Mouse (Mus musculus): ENCODE data around the gene Nyx. TPM values are rescaled to one million over a fixed set of nuclear protein-coding genes. Genes with fewer than 3 reads are reported as not detected.

The Nyx gene
- polyA plus RNA-seq, 1 experiment from 2014 or later = 0.08 TPM

GRCm38 (mm10) chrX:13490941-13491340, 25.0 kb downstream of the Nyx start:
- no peak overlapping the region for H3K9ac ChIP-seq
- H3K4me3 ChIP-seq (replicated peaks) = no peak overlapping the region
- no peaks in the 10 kb centered on the region; the same call in none of the 2 replicates for H3K27me3 ChIP-seq
- 69% methylated on average over 3 of the region's 3 CpGs for WGBS
- H3K27ac ChIP-seq (replicated peaks) = no peak overlapping the region
- H3K4me1 ChIP-seq = no peaks in the 10 kb centered on the region
- ATAC-seq (ENCODE audit: insufficient number of reproducible peaks, low FRiP score, low TSS enrichment, low read depth) = no peak
- no peaks in the 10 kb centered on the region for H3K36me3 ChIP-seq
- H3K4me2 ChIP-seq (replicated peaks) = no peak overlapping the region
- no peaks in the 10 kb centered on the region for H3K9me3 ChIP-seq (replicated peaks)

GRCm38 (mm10) chrX:13492922-13493321, 27.0 kb downstream of the Nyx start:
- no peak overlapping the region for H3K27ac ChIP-seq (replicated peaks)
- no peaks in the 10 kb centered on the region for H3K4me1 ChIP-seq
- H3K27me3 ChIP-seq = no peaks in the 10 kb centered on the region; the same call in 1 of the 2 replicates
- no peaks in the 10 kb centered on the region for H3K9me3 ChIP-seq (replicated peaks)
- H3K4me2 ChIP-seq (replicated peaks) = no peak overlapping the region
- ATAC-seq (ENCODE audit: insufficient number of reproducible peaks, low FRiP score, low TSS enrichment, low read depth) = no peak
- H3K9ac ChIP-seq = no peak overlapping the region
- no peak overlapping the region for H3K4me3 ChIP-seq (replicated peaks)
- no peaks in the 10 kb centered on the region for H3K36me3 ChIP-seq

GRCm38 (mm10) chrX:13494892-13495703, 29.2 kb downstream of the Nyx start:
- Histone ChIP-seq H3K9ac (no peak overlapping the region), H3K4me1 (no peaks in the 10 kb centered on the region), H3K9me3 (replicated peaks) (no peaks in the 10 kb centered on the region), H3K4me3 (replicated peaks) (no peak overlapping the region), H3K27ac (replicated peaks) (peak overlapping the region; percentile 48), H3K4me2 (replicated peaks) (no peak overlapping the region), H3K27me3 (no peaks in the 10 kb centered on the region; the same call in 1 of the 2 replicates), H3K36me3 (no peaks in the 10 kb centered on the region)
- WGBS = 70% methylated on average over 8 of the region's 8 CpGs
- peak; percentile 60; the same call in 1 of the 2 replicates for ATAC-seq (ENCODE audit: insufficient number of reproducible peaks, low FRiP score, low TSS enrichment, low read depth)

GRCm38 (mm10) chrX:13500284-13500683, 34.4 kb downstream of the Nyx start:
- no peak overlapping the region for H3K4me3 ChIP-seq (replicated peaks)
- H3K36me3 ChIP-seq = no peaks in the 10 kb centered on the region
- H3K27ac ChIP-seq (replicated peaks) = no peak overlapping the region
- no peaks in the 10 kb centered on the region for H3K4me1 ChIP-seq
- H3K9me3 ChIP-seq (replicated peaks) = no peaks in the 10 kb centered on the region
- no peak for ATAC-seq (ENCODE audit: insufficient number of reproducible peaks, low FRiP score, low TSS enrichment, low read depth)
- WGBS = 77% methylated on average over 4 of the region's 4 CpGs
- H3K9ac ChIP-seq = no peak overlapping the region
- no peaks in the 10 kb centered on the region for H3K27me3 ChIP-seq
- H3K4me2 ChIP-seq (replicated peaks) = no peak overlapping the region

GRCm38 (mm10) chrX:13502862-13503375, 37.0 kb downstream of the Nyx start:
- Histone ChIP-seq H3K9ac (no peak overlapping the region), H3K36me3 (no peaks in the 10 kb centered on the region), H3K27me3 (no peaks in the 10 kb centered on the region), H3K4me1 (no peaks in the 10 kb centered on the region), H3K27ac (replicated peaks) (no peak overlapping the region), H3K4me3 (replicated peaks) (no peak overlapping the region), H3K9me3 (replicated peaks) (no peaks in the 10 kb centered on the region), H3K4me2 (replicated peaks) (no peak overlapping the region)
- ATAC-seq (ENCODE audit: insufficient number of reproducible peaks, low FRiP score, low TSS enrichment, low read depth) = no peak
- 47% methylated on average over 7 of the region's 7 CpGs for whole genome bisulfite sequencing

GRCm38 (mm10) chrX:13504389-13504788, 38.5 kb downstream of the Nyx start:
- H3K27ac ChIP-seq (replicated peaks) = no peak overlapping the region
- H3K4me1 ChIP-seq = no peaks in the 10 kb centered on the region
- no peak overlapping the region for H3K4me2 ChIP-seq (replicated peaks)
- H3K4me3 ChIP-seq (replicated peaks) = no peak overlapping the region
- no peak for ATAC-seq (ENCODE audit: insufficient number of reproducible peaks, low FRiP score, low TSS enrichment, low read depth)
- no peaks in the 10 kb centered on the region for H3K36me3 ChIP-seq
- WGBS = 87% methylated on average over 7 of the region's 7 CpGs
- no peak overlapping the region for H3K9ac ChIP-seq
- no peaks in the 10 kb centered on the region for H3K27me3 ChIP-seq
- no peaks in the 10 kb centered on the region for H3K9me3 ChIP-seq (replicated peaks)

GRCm38 (mm10) chrX:13506376-13506775, 40.5 kb downstream of the Nyx start:
- ATAC-seq (ENCODE audit: insufficient number of reproducible peaks, low FRiP score, low TSS enrichment, low read depth) = no peak
- 61% methylated on average over 2 of the region's 2 CpGs for WGBS

GRCm38 (mm10) chrX:13513127-13513526, 47.2 kb downstream of the Nyx start:
- Histone ChIP-seq H3K4me1 (no peaks in the 10 kb centered on the region), H3K4me3 (replicated peaks) (no peak overlapping the region), H3K27ac (replicated peaks) (no peak overlapping the region), H3K36me3 (no peaks in the 10 kb centered on the region), H3K4me2 (replicated peaks) (no peak overlapping the region), H3K9me3 (replicated peaks) (no peaks in the 10 kb centered on the region), H3K27me3 (no peaks in the 10 kb centered on the region), H3K9ac (no peak overlapping the region)
- 58% methylated on average over 2 of the region's 2 CpGs for WGBS
- no peak for ATAC-seq (ENCODE audit: insufficient number of reproducible peaks, low FRiP score, low TSS enrichment, low read depth)

More at GRCm38 (mm10) chrX:13506376-13506775, 40.5 kb downstream of the Nyx start:
- Histone ChIP-seq H3K36me3 (no peaks in the 10 kb centered on the region), H3K4me1 (no peaks in the 10 kb centered on the region), H3K4me2 (replicated peaks) (no peak overlapping the region), H3K27me3 (no peaks in the 10 kb centered on the region), H3K9ac (no peak overlapping the region), H3K4me3 (replicated peaks) (no peak overlapping the region), H3K27ac (replicated peaks) (no peak overlapping the region), H3K9me3 (replicated peaks) (no peaks in the 10 kb centered on the region)

GRCm38 (mm10) chrX:13513864-13514263, 48.0 kb downstream of the Nyx start:
- 86% methylated on average over 5 of the region's 5 CpGs for WGBS
- Histone ChIP-seq H3K27ac (replicated peaks) (no peak overlapping the region), H3K4me2 (replicated peaks) (no peak overlapping the region), H3K36me3 (no peaks in the 10 kb centered on the region), H3K4me3 (replicated peaks) (no peak overlapping the region), H3K9me3 (replicated peaks) (no peaks in the 10 kb centered on the region), H3K9ac (no peak overlapping the region), H3K27me3 (no peaks in the 10 kb centered on the region), H3K4me1 (no peaks in the 10 kb centered on the region)
- no peak for ATAC-seq (ENCODE audit: insufficient number of reproducible peaks, low FRiP score, low TSS enrichment, low read depth)

- H3K4me3 ChIP-seq (replicated peaks) = no peak overlapping the region
- no peak overlapping the region for H3K27ac ChIP-seq (replicated peaks)
- H3K36me3 ChIP-seq = no peaks in the 10 kb centered on the region
- WGBS = 86% methylated on average over 6 of the region's 6 CpGs
- H3K27me3 ChIP-seq = no peaks in the 10 kb centered on the region
- ATAC-seq (ENCODE audit: insufficient number of reproducible peaks, low FRiP score, low TSS enrichment, low read depth) = no peak
- H3K9me3 ChIP-seq (replicated peaks) = no peaks in the 10 kb centered on the region
- no peaks in the 10 kb centered on the region for H3K4me1 ChIP-seq
- no peak overlapping the region for H3K9ac ChIP-seq
- H3K4me2 ChIP-seq (replicated peaks) = no peak overlapping the region
Measured at GRCm38 (mm10) chrX:13516451-13516850, 50.5 kb downstream of the Nyx start.

GRCm38 (mm10) chrX:13518019-13518418, 52.1 kb downstream of the Nyx start:
- no peak overlapping the region for H3K9ac ChIP-seq
- ATAC-seq (ENCODE audit: insufficient number of reproducible peaks, low FRiP score, low TSS enrichment, low read depth) = no peak
- no peak overlapping the region for H3K4me2 ChIP-seq (replicated peaks)
- no peaks in the 10 kb centered on the region for H3K9me3 ChIP-seq (replicated peaks)
- H3K4me1 ChIP-seq = no peaks in the 10 kb centered on the region
- WGBS = 73% methylated on average over 10 of the region's 10 CpGs
- 0 out of 2 replicates have a peak, but pooled peaks cover 5% of the 10 kb centered on the region for H3K27me3 ChIP-seq
- no peak overlapping the region for H3K4me3 ChIP-seq (replicated peaks)
- H3K27ac ChIP-seq (replicated peaks) = no peak overlapping the region
- no peaks in the 10 kb centered on the region for H3K36me3 ChIP-seq

Measured in embryonic facial prominence, embryonic 15.5 days (tissue).